Comparison of ENCODE assay signal across 9 mouse cellular contexts in the genomic region with DNA sequence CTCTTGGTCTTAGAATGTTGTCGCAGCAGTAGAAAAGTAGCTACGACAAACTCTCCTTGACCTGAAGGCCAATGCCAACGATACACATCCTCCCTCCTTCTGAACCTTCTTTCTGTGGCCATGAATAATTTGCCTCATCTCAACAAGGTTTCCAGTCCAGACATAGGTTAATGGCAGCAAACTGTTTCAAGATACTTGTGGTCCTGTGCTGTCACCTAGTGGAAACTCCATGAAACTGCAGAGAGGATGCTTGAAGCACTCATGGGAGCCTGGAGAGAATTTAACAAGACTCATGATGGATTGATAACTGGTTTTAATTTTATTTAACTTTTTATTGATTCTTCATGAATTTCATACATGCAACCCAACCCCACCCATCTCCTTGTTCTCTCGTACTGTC. TPM values are rescaled to one million over a fixed set of nuclear protein-coding genes. Genes with fewer than 3 reads are reported as not detected.
DNase-seq lines count a peak whose midpoint lies in the region; ATAC-seq and TF ChIP-seq lines count a peak whose summit lies in the region.
"Had no signal": no experiment of that assay in that cellular context is flagged by ENCODE, and none has a peak within 500 bp of the region (broad histone marks: within the 10 kb centered on the region; RNA-seq: fewer than 3 reads in every experiment).

No protein-coding gene starts in this region.

- in situ Hi-C loops in Patski (cut with MboI; ENCODE audit: low pct_unique_long_range_greater_than_20kb), result loop anchor here (5.0 to 25.0 kb wide), 3 partner anchors 585 to 1457 kb away; a partner anchor contains a TSS

- H3K27ac ChIP-seq in limb, embryonic 10.5 days, result no peak overlapping the region
- H3K27ac ChIP-seq in neural tube, embryonic 14.5 days (ENCODE audit: low read depth, low read length), result no peak overlapping the region

- H3K4me2 ChIP-seq in neural tube, embryonic 14.5 days (ENCODE audit: low read depth, low read length), result no peak overlapping the region
- H3K4me2 ChIP-seq: liver, embryonic 15.5 days had no signal

- peak; percentile 38 for ATAC-seq in Patski
- 0 out of 2 replicates have a peak, but pooled peaks have one; percentile 10 for ATAC-seq in neural tube, embryonic 14.5 days (ENCODE audit: low read depth)

- TF ChIP-seq CTCF in C2C12 (IDR thresholded peaks at IDR 0.05; ENCODE audit: control insufficient read depth, insufficient read depth, insufficient read length) (peak; percentile 7), Patski (IDR thresholded peaks at IDR 0.05) (peak; percentile 94)

- H3K4me1 ChIP-seq in limb, embryonic 10.5 days, result peaks cover 9% of the 10 kb centered on the region
- no peaks in the 10 kb centered on the region for H3K4me1 ChIP-seq in neural tube, embryonic 14.5 days (ENCODE audit: control insufficient read depth, insufficient read depth, low read length)

- no peak overlapping the region for H3K9ac ChIP-seq in neural tube, embryonic 14.5 days (replicated peaks; ENCODE audit: low read depth, low read length)
- H3K9ac ChIP-seq: liver, embryonic 15.5 days had no signal

- WGBS in limb, embryonic 10.5 days, result 54% methylated on average over 4 of the region's 4 CpGs
- 38% methylated on average over 4 of the region's 4 CpGs for WGBS in neural tube, embryonic 14.5 days

- peaks cover 27% of the 10 kb centered on the region for H3K36me3 ChIP-seq in C2C12 (ENCODE audit: control insufficient read depth, insufficient read depth)
- H3K36me3 ChIP-seq in limb, embryonic 10.5 days, result peaks cover 32% of the 10 kb centered on the region
- peaks cover 19% of the 10 kb centered on the region for H3K36me3 ChIP-seq in neural tube, embryonic 14.5 days (ENCODE audit: control insufficient read depth, insufficient read depth, low read length)

- no peaks in the 10 kb centered on the region for H3K79me3 ChIP-seq in C2C12 (ENCODE audit: low read depth)

- CTCF ChIA-PET in Patski (lab: Charles Lee), result interaction anchor here (1.1 to 1.6 kb wide), 2 partner anchors 9 to 729 kb away, joined by 3 to 4 read pairs; no protein-coding TSS in a partner anchor

- H3K79me2 ChIP-seq in C2C12 (ENCODE audit: control insufficient read depth, insufficient read depth), result no peaks in the 10 kb centered on the region

- DNase-seq in kidney, adult 9 months, result peak; percentile 42
- DNase-seq in kidney, adult 18-20 months, result no peak
- DNase-seq in Patski (ENCODE audit: low read depth, low spot score), result no peak
- DNase-seq in fibroblast of lung, adult 2 months (ENCODE audit: low read depth), result peak; percentile 39
- DNase-seq in limb, embryonic 10.5 days (ENCODE audit: low spot score), result peak; percentile 48
- DNase-seq in right cerebral cortex, postnatal 36 days (ENCODE audit: low spot score in 2 of 2), result no peak

- H3K9me3 ChIP-seq in limb, embryonic 10.5 days (replicated peaks), result no peaks in the 10 kb centered on the region
- H3K9me3 ChIP-seq in neural tube, embryonic 14.5 days (ENCODE audit: control insufficient read depth, low read length), result no peaks in the 10 kb centered on the region
- H3K9me3 ChIP-seq: liver, embryonic 15.5 days had no signal

- H3K27me3 ChIP-seq in C2C12 (ENCODE audit: control insufficient read depth, insufficient read depth, insufficient read length), result no peaks in the 10 kb centered on the region
- H3K27me3 ChIP-seq in Patski, result no peaks in the 10 kb centered on the region
- no peaks in the 10 kb centered on the region for H3K27me3 ChIP-seq in limb, embryonic 10.5 days (ENCODE audit: low read depth, poor library complexity, severe bottlenecking)
- H3K27me3 ChIP-seq in neural tube, embryonic 14.5 days (ENCODE audit: control insufficient read depth, insufficient read depth, low read length), result no peaks in the 10 kb centered on the region
- H3K27me3 ChIP-seq: liver, embryonic 15.5 days had no signal

- POLR2A ChIA-PET in Patski (lab: Charles Lee), result no interaction called here

- no peak overlapping the region for H3ac ChIP-seq in C2C12 (ENCODE audit: control insufficient read depth, insufficient read length, low read depth)

- no peak overlapping the region for H3K4me3 ChIP-seq in C2C12 (ENCODE audit: insufficient read depth, poor library complexity, severe bottlenecking)
- no peak overlapping the region for H3K4me3 ChIP-seq in limb, embryonic 10.5 days
- H3K4me3 ChIP-seq in neural tube, embryonic 14.5 days (ENCODE audit: low read depth, low read length), result no peak overlapping the region
- H3K4me3 ChIP-seq: liver, embryonic 15.5 days had no signal

TF ChIP-seq in C2C12, 6 proteins besides CTCF, POLR2A, EP300 and RAD21:
- TF ChIP-seq MAX (IDR thresholded peaks at IDR 0.05) (no peak), FOSL1 (IDR thresholded peaks at IDR 0.05; ENCODE audit: insufficient read depth, low read length, poor library complexity, severe bottlenecking) (no peak), MYOG (IDR thresholded peaks at IDR 0.05; ENCODE audit: control insufficient read depth, extremely low read depth, insufficient read length) (no peak), CEBPB (IDR thresholded peaks at IDR 0.05; ENCODE audit: low read depth) (no peak), USF1 (IDR thresholded peaks at IDR 0.05; ENCODE audit: low read depth) (no peak), MYOD1 (IDR thresholded peaks at IDR 0.05; ENCODE audit: control insufficient read depth, insufficient read length, low read depth) (no peak)
TF ChIP-seq in C2C12: peak in this region for 0.

RNA-seq across cellular contexts. Expression of a gene that starts 13.8 kb away (rescaled TPM):
- polyA plus RNA-seq in C2C12 (2012; fragmentation: generic; extraction: Trizol), result 2,212 TPM
- 1,838 TPM for polyA plus RNA-seq in Patski (2021)
- polyA plus RNA-seq in limb, embryonic 10.5 days (2016; fragmentation: Nextera tagmentation; extraction: Ambion mirVana), result 688 and 731 TPM in 2 replicates
- 414 and 418 TPM in 2 replicates for polyA plus RNA-seq in neural tube, embryonic 14.5 days (2014; fragmentation: Nextera tagmentation; extraction: Ambion mirVana)

RNA-seq across cellular contexts. Expression of a gene that starts 27.2 kb away (rescaled TPM):
- polyA plus RNA-seq in C2C12 (2012; fragmentation: generic; extraction: Trizol), result 257 TPM
- polyA plus RNA-seq in Patski (2021), result 296 TPM
- polyA plus RNA-seq in limb, embryonic 10.5 days (2016; fragmentation: Nextera tagmentation; extraction: Ambion mirVana), result 375 and 392 TPM in 2 replicates
- 316 and 357 TPM in 2 replicates for polyA plus RNA-seq in neural tube, embryonic 14.5 days (2014; fragmentation: Nextera tagmentation; extraction: Ambion mirVana)

Comparison
In these comparisons a context has a peak if more than half of its experiments do, and no peak if none do; other contexts are left out.
1. DNase-seq: peak in kidney, adult 9 months (single experiment), fibroblast of lung, adult 2 months (single experiment) and limb, embryonic 10.5 days (single experiment); none in kidney, adult 18-20 months (single experiment), Patski (single experiment) and right cerebral cortex, postnatal 36 days (0 of 2).